8 mouse cellular contexts compared by ENCODE assay signal in the genomic region with DNA sequence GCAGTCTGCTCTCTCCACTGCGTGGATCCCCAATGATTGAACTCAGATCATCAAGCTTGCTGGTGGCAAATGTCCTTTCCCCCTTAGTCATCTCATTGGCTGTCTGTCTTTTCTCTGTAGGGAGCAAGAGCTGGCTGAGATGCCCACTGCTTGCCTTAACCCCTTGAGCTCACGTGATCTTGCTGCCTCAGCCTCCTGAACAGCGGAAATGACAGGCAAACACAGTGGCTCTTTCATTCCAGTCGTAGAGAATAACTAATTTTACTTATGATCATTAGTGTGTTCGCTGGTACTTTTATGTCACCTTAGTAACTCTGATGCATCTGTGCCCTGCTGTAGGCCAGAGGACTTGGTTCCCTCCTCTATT.
A peak's percentile ranks its signal among the peaks of the same experiment; 100 is the strongest.
DNase-seq lines count a peak whose midpoint lies in the region; ATAC-seq lines count a peak whose summit lies in the region.

No protein-coding gene starts in this region.

- no peaks in the 10 kb centered on the region for H3K36me3 ChIP-seq in hindbrain, embryonic 10.5 days
- H3K36me3 ChIP-seq in hindbrain, embryonic 11.5 days (ENCODE audit: control insufficient read depth, insufficient read depth, low read length), result no peaks in the 10 kb centered on the region
- H3K36me3 ChIP-seq in hindbrain, embryonic 15.5 days, result no peaks in the 10 kb centered on the region
- no peaks in the 10 kb centered on the region for H3K36me3 ChIP-seq in midbrain, embryonic 13.5 days

- 61% methylated on average over 5 of the region's 5 CpGs for WGBS in hindbrain, embryonic 10.5 days
- WGBS in hindbrain, embryonic 11.5 days, result 55% methylated on average over 5 of the region's 5 CpGs
- WGBS in hindbrain, embryonic 15.5 days, result 53% methylated on average over 5 of the region's 5 CpGs
- WGBS in midbrain, embryonic 13.5 days, result 66% methylated on average over 5 of the region's 5 CpGs

- no peaks in the 10 kb centered on the region for H3K27me3 ChIP-seq in hindbrain, embryonic 10.5 days (ENCODE audit: insufficient read depth, poor library complexity, severe bottlenecking)
- H3K27me3 ChIP-seq in hindbrain, embryonic 11.5 days (ENCODE audit: control insufficient read depth, insufficient read depth, low read length), result no peaks in the 10 kb centered on the region
- H3K27me3 ChIP-seq in hindbrain, embryonic 15.5 days, result peaks cover 7% of the 10 kb centered on the region; the same call in 1 of the 2 replicates
- H3K27me3 ChIP-seq in midbrain, embryonic 13.5 days, result 0 out of 2 replicates have a peak, but pooled peaks cover 4% of the 10 kb centered on the region

- H3K9me3 ChIP-seq in hindbrain, embryonic 10.5 days, result no peaks in the 10 kb centered on the region
- H3K9me3 ChIP-seq in hindbrain, embryonic 11.5 days (ENCODE audit: control insufficient read depth, low read length), result no peaks in the 10 kb centered on the region
- H3K9me3 ChIP-seq in hindbrain, embryonic 15.5 days, result no peaks in the 10 kb centered on the region
- no peaks in the 10 kb centered on the region for H3K9me3 ChIP-seq in midbrain, embryonic 13.5 days

- H3K4me1 ChIP-seq in hindbrain, embryonic 10.5 days (replicated peaks), result peaks cover 8% of the 10 kb centered on the region; the same call in 1 of the 2 replicates
- H3K4me1 ChIP-seq in hindbrain, embryonic 11.5 days (replicated peaks; ENCODE audit: control insufficient read depth, insufficient read depth, low read length), result no peaks in the 10 kb centered on the region
- H3K4me1 ChIP-seq in hindbrain, embryonic 15.5 days (replicated peaks), result peaks cover 9% of the 10 kb centered on the region; the same call in 1 of the 2 replicates
- H3K4me1 ChIP-seq in midbrain, embryonic 13.5 days (replicated peaks), result peaks cover 7% of the 10 kb centered on the region; the same call in 1 of the 2 replicates

- H3K27ac ChIP-seq in hindbrain, embryonic 10.5 days, result peak overlapping the region; percentile 80
- H3K27ac ChIP-seq in hindbrain, embryonic 11.5 days (ENCODE audit: low read depth, low read length), result no peak overlapping the region
- no peak overlapping the region for H3K27ac ChIP-seq in hindbrain, embryonic 15.5 days (replicated peaks)
- no peak overlapping the region for H3K27ac ChIP-seq in midbrain, embryonic 13.5 days

- ATAC-seq in hindbrain, embryonic 11.5 days (ENCODE audit: low FRiP score), result no peak
- ATAC-seq in activated CD4-positive, CD25-positive, alpha-beta regulatory T cell, adult 4 months, result peak; percentile 51
- ATAC-seq in hindbrain, embryonic 15.5 days (ENCODE audit: low FRiP score, low read depth), result no peak; the same call in 1 of the 2 replicates
- ATAC-seq in midbrain, embryonic 13.5 days, result no peak; the same call in 1 of the 2 replicates

- H3K4me3 ChIP-seq in hindbrain, embryonic 10.5 days, result peak overlapping the region; percentile 50
- no peak overlapping the region for H3K4me3 ChIP-seq in hindbrain, embryonic 11.5 days (ENCODE audit: low read depth, low read length)
- peak overlapping the region; percentile 36 for H3K4me3 ChIP-seq in hindbrain, embryonic 15.5 days
- no peak overlapping the region; the same call in 1 of the 2 replicates for H3K4me3 ChIP-seq in midbrain, embryonic 13.5 days (replicated peaks)

- no peak overlapping the region for H3K9ac ChIP-seq in hindbrain, embryonic 11.5 days (ENCODE audit: low read depth, low read length)
- H3K9ac ChIP-seq in hindbrain, embryonic 15.5 days, result no peak overlapping the region
- H3K9ac ChIP-seq in midbrain, embryonic 13.5 days (replicated peaks), result no peak overlapping the region

- no peak for DNase-seq in hindbrain, embryonic 10.5 days (ENCODE audit: low spot score)
- DNase-seq in hindbrain, embryonic 11.5 days (ENCODE audit: low spot score), result no peak
- DNase-seq in urinary bladder, postnatal 4 days (ENCODE audit: low spot score in 2 of 2), result no peak
- no peak for DNase-seq in right cerebral cortex, adult 2 months (ENCODE audit: low spot score in 2 of 2)
- DNase-seq in frontal cortex, postnatal 14 days (ENCODE audit: low spot score in 2 of 2), result no peak

- no peak overlapping the region for H3K4me2 ChIP-seq in hindbrain, embryonic 11.5 days (replicated peaks; ENCODE audit: low read depth, low read length)
- peak overlapping the region; percentile 61 for H3K4me2 ChIP-seq in hindbrain, embryonic 15.5 days
- peak overlapping the region; percentile 47; the same call in 1 of the 2 replicates for H3K4me2 ChIP-seq in midbrain, embryonic 13.5 days (replicated peaks)

Comparison
In these comparisons a context has a peak if more than half of its experiments do, and no peak if none do; other contexts are left out.
1. H3K4me3 ChIP-seq: peak in hindbrain, embryonic 10.5 days (single experiment) and hindbrain, embryonic 15.5 days (single experiment); none in hindbrain, embryonic 11.5 days (single experiment) and midbrain, embryonic 13.5 days (single experiment).